Mouse (Mus musculus) bone marrow macrophage, adult 2 months (primary cell): ENCODE results near the gene Prrc2c.
"Not testable (repeated sequence)": the region's sequence is repeated elsewhere in the genome, so short reads cannot be mapped to it uniquely, and the experiment has no call there.

Experiments used
- CTCF ChIP-seq: IDR thresholded peaks from 2 replicates; pipeline ENCODE4 v1.5.1; 2012; ENCODE audit warnings: low read depth, mild to moderate bottlenecking, low read length, moderate library complexity
- POLR2A ChIP-seq: IDR thresholded peaks from 2 replicates; pipeline ENCODE4 v1.6.1; 2012; ENCODE audit warnings: mild to moderate bottlenecking, low read depth, low read length, borderline replicate concordance

- TF ChIP-seq CTCF, POLR2A: not testable (repeated sequence)
Measured at GRCm38 (mm10) chr1:162635291-162635931, 104.9 kb downstream of the Prrc2c start.
